Mouse (Mus musculus): ENCODE data around the gene Rhbdl1. TPM values are rescaled to one million over a fixed set of nuclear protein-coding genes. Genes with fewer than 3 reads are reported as not detected.

Rhbdl1 gene
- polyA plus RNA-seq, 1 experiment from 2014 or later = 1.4 TPM

- Histone ChIP-seq H3K27ac (ENCODE audit: low read length) (no peak overlapping the region), H3K4me1 (ENCODE audit: insufficient read depth, low read depth, low read length) (peaks cover 18% of the 10 kb centered on the region; the same call in 1 of the 2 replicates), H3K36me3 (ENCODE audit: insufficient read depth, low read length) (peaks cover 13% of the 10 kb centered on the region; the same call in 1 of the 2 replicates), H3K27me3 (replicated peaks; ENCODE audit: insufficient read depth, low read length) (no peaks in the 10 kb centered on the region), H3K9ac (replicated peaks; ENCODE audit: low read depth) (no peak overlapping the region), H3K9me3 (ENCODE audit: low read length) (no peaks in the 10 kb centered on the region), H3K4me3 (ENCODE audit: low read depth, low read length) (no peak overlapping the region), H3K4me2 (replicated peaks; ENCODE audit: low read depth, low read length) (no peak overlapping the region)
- WGBS = 84% methylated on average over 14 of the region's 14 CpGs
- no peak for DNase-seq (ENCODE audit: low spot score)
- no peak for ATAC-seq
- TF ChIP-seq CTCF (IDR thresholded peaks at IDR 0.05) (no peak), EP300 (IDR thresholded peaks at IDR 0.05) (no peak)
Observed at GRCm38 (mm10) chr17:25839455-25840235, 2.5 kb upstream of the Rhbdl1 start.

GRCm38 (mm10) chr17:25838904-25839303 is 1.8 kb upstream of the Rhbdl1 start:
- ATAC-seq (no peak), DNase-seq (ENCODE audit: low spot score) (no peak)
- Histone ChIP-seq H3K9me3 (ENCODE audit: low read length) (no peaks in the 10 kb centered on the region), H3K27ac (ENCODE audit: low read length) (no peak overlapping the region), H3K36me3 (ENCODE audit: insufficient read depth, low read length) (peaks cover 13% of the 10 kb centered on the region; the same call in 1 of the 2 replicates), H3K4me3 (ENCODE audit: low read depth, low read length) (no peak overlapping the region), H3K4me1 (ENCODE audit: insufficient read depth, low read depth, low read length) (peaks cover 26% of the 10 kb centered on the region), H3K4me2 (replicated peaks; ENCODE audit: low read depth, low read length) (no peak overlapping the region), H3K9ac (replicated peaks; ENCODE audit: low read depth) (no peak overlapping the region), H3K27me3 (replicated peaks; ENCODE audit: insufficient read depth, low read length) (no peaks in the 10 kb centered on the region)
- no peak for TF ChIP-seq CTCF (IDR thresholded peaks at IDR 0.05)
- TF ChIP-seq EP300 (IDR thresholded peaks at IDR 0.05) = no peak
- 88% methylated on average over 4 of the region's 4 CpGs for WGBS

- ATAC-seq (no peak), DNase-seq (ENCODE audit: low spot score) (no peak)
- no peaks in the 10 kb centered on the region for H3K9me3 ChIP-seq (ENCODE audit: low read length)
- H3K27me3 ChIP-seq (replicated peaks; ENCODE audit: insufficient read depth, low read length) = no peaks in the 10 kb centered on the region
- no peak overlapping the region for H3K9ac ChIP-seq (replicated peaks; ENCODE audit: low read depth)
- H3K27ac ChIP-seq (ENCODE audit: low read length) = no peak overlapping the region
- no peak overlapping the region for H3K4me2 ChIP-seq (replicated peaks; ENCODE audit: low read depth, low read length)
- peaks cover 13% of the 10 kb centered on the region; the same call in 1 of the 2 replicates for H3K36me3 ChIP-seq (ENCODE audit: insufficient read depth, low read length)
- H3K4me1 ChIP-seq (ENCODE audit: insufficient read depth, low read depth, low read length) = peaks cover 25% of the 10 kb centered on the region
- 44% methylated on average over 3 of the region's 3 CpGs for WGBS
- no peak overlapping the region for H3K4me3 ChIP-seq (ENCODE audit: low read depth, low read length)
- TF ChIP-seq EP300 (IDR thresholded peaks at IDR 0.05) = no peak
- no peak for TF ChIP-seq CTCF (IDR thresholded peaks at IDR 0.05)
Observed at GRCm38 (mm10) chr17:25837533-25837932, 438 bp upstream of the Rhbdl1 start.

GRCm38 (mm10) chr17:25836397-25837075 is 559 bp downstream of the Rhbdl1 start:
- no peaks in the 10 kb centered on the region for H3K9me3 ChIP-seq (ENCODE audit: low read length)
- no peak overlapping the region for H3K9ac ChIP-seq (replicated peaks; ENCODE audit: low read depth)
- H3K27ac ChIP-seq (ENCODE audit: low read length) = no peak overlapping the region
- ATAC-seq (no peak), DNase-seq (ENCODE audit: low spot score) (no peak)
- peak overlapping the region; percentile 68 for H3K4me2 ChIP-seq (replicated peaks; ENCODE audit: low read depth, low read length)
- H3K27me3 ChIP-seq (replicated peaks; ENCODE audit: insufficient read depth, low read length) = no peaks in the 10 kb centered on the region
- peaks cover 33% of the 10 kb centered on the region for H3K4me1 ChIP-seq (ENCODE audit: insufficient read depth, low read depth, low read length)
- peaks cover 5% of the 10 kb centered on the region; the same call in 1 of the 2 replicates for H3K36me3 ChIP-seq (ENCODE audit: insufficient read depth, low read length)
- TF ChIP-seq EP300 (IDR thresholded peaks at IDR 0.05) (no peak), CTCF (IDR thresholded peaks at IDR 0.05) (no peak)
- peak overlapping the region; percentile 31; the same call in 1 of the 2 replicates for H3K4me3 ChIP-seq (ENCODE audit: low read depth, low read length)
- 26% methylated on average over 20 of the region's 23 CpGs for WGBS

GRCm38 (mm10) chr17:25835816-25836215 is 1.3 kb downstream of the Rhbdl1 start:
- Histone ChIP-seq H3K27ac (ENCODE audit: low read length) (no peak overlapping the region), H3K36me3 (ENCODE audit: insufficient read depth, low read length) (peaks cover 6% of the 10 kb centered on the region; the same call in 1 of the 2 replicates), H3K4me3 (ENCODE audit: low read depth, low read length) (no peak overlapping the region), H3K4me1 (ENCODE audit: insufficient read depth, low read depth, low read length) (peaks cover 39% of the 10 kb centered on the region), H3K27me3 (replicated peaks; ENCODE audit: insufficient read depth, low read length) (no peaks in the 10 kb centered on the region), H3K9me3 (ENCODE audit: low read length) (no peaks in the 10 kb centered on the region), H3K4me2 (replicated peaks; ENCODE audit: low read depth, low read length) (no peak overlapping the region), H3K9ac (replicated peaks; ENCODE audit: low read depth) (no peak overlapping the region)
- no peak for TF ChIP-seq EP300 (IDR thresholded peaks at IDR 0.05)
- ATAC-seq = no peak
- DNase-seq (ENCODE audit: low spot score) = no peak
- WGBS = 84% methylated on average over 16 of the region's 16 CpGs

GRCm38 (mm10) chr17:25835301-25835700 is 1.8 kb downstream of the Rhbdl1 start:
- H3K9me3 ChIP-seq (ENCODE audit: low read length) = no peaks in the 10 kb centered on the region
- ATAC-seq = no peak
- WGBS = 94% methylated on average over 7 of the region's 7 CpGs
- no peak overlapping the region for H3K9ac ChIP-seq (replicated peaks; ENCODE audit: low read depth)
- no peak overlapping the region for H3K4me3 ChIP-seq (ENCODE audit: low read depth, low read length)
- H3K4me1 ChIP-seq (ENCODE audit: insufficient read depth, low read depth, low read length) = peaks cover 39% of the 10 kb centered on the region
- peaks cover 6% of the 10 kb centered on the region; the same call in 1 of the 2 replicates for H3K36me3 ChIP-seq (ENCODE audit: insufficient read depth, low read length)
- H3K27me3 ChIP-seq (replicated peaks; ENCODE audit: insufficient read depth, low read length) = no peaks in the 10 kb centered on the region
- TF ChIP-seq CTCF (IDR thresholded peaks at IDR 0.05) (no peak), EP300 (IDR thresholded peaks at IDR 0.05) (no peak)
- H3K27ac ChIP-seq (ENCODE audit: low read length) = no peak overlapping the region
- H3K4me2 ChIP-seq (replicated peaks; ENCODE audit: low read depth, low read length) = 0 out of 2 replicates have a peak overlapping the region, but pooled peaks have one; percentile 84
- DNase-seq (ENCODE audit: low spot score) = no peak

All from lung, postnatal 0 days (tissue).